Mouse (Mus musculus) brain, embryonic 14.5 days (tissue): ENCODE data around the gene Slc45a1.

Source experiments
- CTCF ChIP-seq: fragments of 200-500 bp; IDR thresholded peaks from 2 replicates; pipeline ENCODE4 v1.5.1; 2012; ENCODE audit warnings: inconsistent platforms, mild to moderate bottlenecking, moderate library complexity, borderline replicate concordance; ENCODE audit not compliant: insufficient read depth, insufficient read length; ENCODE audit errors: extremely low read depth
- POLR2A ChIP-seq: fragments of 200-500 bp; IDR thresholded peaks from 2 replicates; pipeline ENCODE4 v1.6.1; 2012; ENCODE audit warnings: mild to moderate bottlenecking, inconsistent platforms, borderline replicate concordance; ENCODE audit not compliant: poor library complexity, insufficient read depth, insufficient read length, severe bottlenecking; ENCODE audit errors: extremely low read depth

- TF ChIP-seq CTCF: no peak
- no peak for TF ChIP-seq POLR2A
Observed at GRCm38 (mm10) chr4:150685778-150686493, 34.0 kb upstream of the Slc45a1 start.
